Mouse (Mus musculus): ENCODE measurements around the gene Osbpl5. TPM values are rescaled to one million over a fixed set of nuclear protein-coding genes. Genes with fewer than 3 reads are reported as not detected.
"Not testable (repeated sequence)": the region's sequence is repeated elsewhere in the genome, so short reads cannot be mapped to it uniquely, and the experiment has no call there.

Osbpl5 gene
- polyA plus RNA-seq, 1 experiment from 2014 or later: 6.5 TPM

- no peak for DNase-seq (ENCODE audit: low spot score)
Observed at GRCm38 (mm10) chr7:143711381-143711780, 45.4 kb downstream of the Osbpl5 start.

DNA sequence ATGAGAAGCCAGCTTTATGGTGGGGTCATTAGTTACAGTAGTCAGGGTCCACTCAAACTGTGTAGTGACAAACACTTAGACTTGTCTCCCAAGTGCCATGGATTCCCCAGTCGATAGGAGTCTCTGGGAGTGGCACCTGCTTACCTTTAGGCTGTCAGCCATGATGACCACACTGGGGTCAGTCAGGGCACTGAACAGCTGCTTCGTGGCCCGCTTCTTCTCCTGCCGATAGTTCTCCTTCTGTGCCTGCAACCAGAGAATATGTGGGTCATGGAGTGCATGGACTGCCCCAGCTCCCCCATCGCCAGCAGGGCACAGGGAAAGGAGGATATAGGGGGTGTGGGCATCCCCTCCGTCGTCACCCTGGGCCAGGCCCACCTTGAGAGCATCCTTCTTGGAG is 47.4 kb downstream of the Osbpl5 start:
- no peak for DNase-seq (ENCODE audit: low spot score)

GRCm38 (mm10) chr7:143706697-143707438 is 49.9 kb downstream of the Osbpl5 start:
- peak; percentile 92 for DNase-seq (ENCODE audit: low spot score)

DNA sequence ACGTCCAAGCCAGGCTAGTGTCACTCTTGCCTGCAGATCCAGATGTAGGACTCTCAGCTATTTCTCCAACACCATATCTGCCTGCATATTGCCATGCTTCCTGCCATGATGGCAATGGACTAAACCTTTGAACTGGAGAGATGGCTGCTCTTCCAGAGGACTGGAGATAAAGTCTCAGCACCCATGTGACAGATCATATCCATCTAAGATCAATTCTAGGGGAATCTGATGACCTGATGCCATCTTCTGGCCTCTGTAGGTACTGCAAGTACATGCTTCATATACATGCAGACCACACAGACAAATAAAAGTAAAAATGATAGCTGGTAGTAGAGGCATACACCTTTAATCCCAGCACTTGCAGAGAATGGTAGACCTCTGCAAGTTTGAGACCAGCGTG is 60.6 kb downstream of the Osbpl5 start:
- peak; percentile 51 for DNase-seq (ENCODE audit: low spot score)

GRCm38 (mm10) chr7:143694550-143694949 is 62.2 kb downstream of the Osbpl5 start:
- DNase-seq (ENCODE audit: low spot score): no peak

DNA sequence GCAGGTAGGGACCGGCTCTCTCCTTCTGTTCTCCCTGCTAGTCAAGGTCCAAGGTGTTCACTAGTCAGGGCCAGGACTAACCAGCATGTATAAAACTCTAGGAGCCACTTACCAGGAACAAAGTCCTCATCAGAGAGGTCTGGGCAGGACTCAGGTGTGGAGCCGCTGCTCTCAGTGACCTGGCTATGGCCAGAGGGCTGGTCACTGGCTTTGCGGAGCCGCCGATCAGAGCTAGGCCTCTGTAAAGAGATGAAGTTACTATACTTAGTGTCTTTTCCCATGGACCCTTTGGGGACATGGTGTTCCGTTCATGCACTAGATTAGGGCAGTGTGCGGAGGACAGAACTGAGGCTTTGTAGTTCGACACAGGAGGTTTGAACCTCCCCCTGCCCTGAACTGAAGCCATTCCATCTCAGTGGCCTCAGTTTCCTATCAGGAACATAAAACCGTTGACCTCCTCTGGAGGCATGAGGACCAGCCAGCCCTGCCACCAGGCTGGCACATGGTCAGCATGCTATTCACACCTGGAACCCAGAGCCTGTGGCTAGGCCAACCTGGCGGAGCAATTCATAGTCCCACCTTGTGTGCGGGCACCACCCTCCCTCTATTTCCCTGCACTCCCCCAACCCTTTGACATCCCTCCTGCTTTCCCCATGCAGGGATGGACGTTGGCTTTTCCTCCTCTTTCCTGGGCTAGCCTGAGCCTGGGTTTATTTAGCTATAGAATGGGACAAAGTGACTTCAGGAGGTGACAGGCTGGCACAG is 63.9 kb downstream of the Osbpl5 start:
- DNase-seq (ENCODE audit: low spot score): no peak

DNA sequence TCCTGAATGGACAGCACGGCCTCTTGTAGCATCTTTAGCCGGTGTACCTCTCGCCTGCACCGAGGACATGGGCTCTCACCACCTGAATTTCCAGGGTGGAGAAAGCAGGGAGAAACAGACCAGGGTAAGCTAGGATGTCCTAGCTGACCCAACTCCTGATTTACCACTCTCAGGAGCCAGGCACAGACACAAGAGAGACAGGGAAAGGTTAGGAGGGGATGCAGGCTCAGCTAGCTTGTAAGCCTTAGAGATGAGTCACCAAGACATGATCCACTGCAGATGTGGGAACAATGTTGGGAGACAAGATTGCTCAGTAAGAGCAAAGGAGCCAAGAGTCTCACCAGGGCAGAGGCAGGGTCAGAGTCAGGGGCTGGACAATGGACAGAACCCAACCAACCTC is 64.9 kb downstream of the Osbpl5 start:
- no peak for DNase-seq (ENCODE audit: low spot score)

GRCm38 (mm10) chr7:143691181-143691580 is 65.6 kb downstream of the Osbpl5 start:
- no peak for DNase-seq (ENCODE audit: low spot score)

- no peak for DNase-seq (ENCODE audit: low spot score)
Observed at GRCm38 (mm10) chr7:143689946-143690345, 66.8 kb downstream of the Osbpl5 start.

DNA sequence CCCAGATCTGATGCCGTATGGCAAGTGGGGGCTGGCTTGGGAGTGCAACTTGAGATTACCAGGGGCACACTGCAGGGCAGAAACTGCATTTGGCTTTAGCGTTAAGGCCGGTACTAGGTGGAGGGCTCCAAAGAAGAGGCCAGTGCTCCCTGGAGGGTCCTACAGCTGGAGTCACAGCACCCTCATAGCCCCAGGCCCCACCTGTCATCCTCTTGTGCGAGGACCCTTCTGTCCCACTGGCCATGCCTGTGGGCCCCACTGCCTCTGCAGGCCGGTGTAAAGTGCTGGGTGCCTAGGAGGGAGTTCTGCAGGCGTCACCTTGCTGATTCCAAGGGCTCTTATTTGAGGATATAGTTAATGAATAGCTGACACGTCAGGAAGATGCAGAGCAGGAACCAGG is 67.3 kb downstream of the Osbpl5 start:
- no peak for DNase-seq (ENCODE audit: low spot score)

DNA sequence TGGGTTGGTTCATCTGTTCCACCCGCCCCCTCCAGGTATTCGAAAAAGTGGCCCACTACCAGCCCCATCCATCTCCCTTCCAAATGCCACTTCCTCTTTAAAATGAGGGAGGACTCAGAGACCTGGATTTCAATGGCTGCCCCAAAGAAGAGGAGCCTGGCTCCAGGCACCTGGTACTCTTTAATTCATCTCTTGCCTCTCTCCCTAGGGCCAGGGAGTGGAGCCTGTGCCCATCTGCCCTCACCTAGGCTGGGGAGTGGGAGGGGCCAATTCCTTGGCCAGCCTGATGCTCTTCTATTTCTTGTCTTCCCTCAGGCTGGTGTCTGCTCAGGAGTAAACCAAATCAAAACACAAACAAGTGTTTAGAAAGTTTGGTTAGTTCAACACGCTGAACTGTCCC is 70.1 kb downstream of the Osbpl5 start:
- not testable (repeated sequence) for DNase-seq (ENCODE audit: low spot score)

- not testable (repeated sequence) for DNase-seq (ENCODE audit: low spot score)
Observed at GRCm38 (mm10) chr7:143686191-143686590, 70.6 kb downstream of the Osbpl5 start.

GRCm38 (mm10) chr7:143685359-143686067 is 71.3 kb downstream of the Osbpl5 start, which contains the start of gene Tnfrsf23:
TSS of gene Tnfrsf23 (minus strand) at chr7:143685872.
- DNase-seq (ENCODE audit: low spot score): peak; percentile 72

GRCm38 (mm10) chr7:143684569-143684968 is 72.2 kb downstream of the Osbpl5 start:
- not testable (repeated sequence) for DNase-seq (ENCODE audit: low spot score)

DNA sequence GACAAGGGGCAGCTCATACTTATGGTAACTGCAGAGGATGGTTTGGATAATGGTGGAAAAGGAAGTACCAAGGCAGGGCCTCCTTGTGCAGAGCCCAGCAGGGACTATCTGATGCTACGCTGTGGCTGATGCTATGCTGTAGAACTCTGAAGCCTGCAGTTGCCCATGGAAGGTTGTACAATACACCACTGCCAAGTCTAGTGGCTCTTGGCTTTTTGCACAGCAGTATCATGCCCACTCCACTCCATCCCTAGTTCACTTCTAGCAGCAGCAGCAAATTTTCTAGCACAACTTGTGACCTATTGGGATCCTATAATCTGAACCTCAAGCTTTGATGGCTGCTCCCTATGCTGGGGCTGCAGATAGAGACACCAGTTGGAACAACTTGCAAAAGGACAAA is 75.2 kb downstream of the Osbpl5 start:
- DNase-seq (ENCODE audit: low spot score): no peak

DNA sequence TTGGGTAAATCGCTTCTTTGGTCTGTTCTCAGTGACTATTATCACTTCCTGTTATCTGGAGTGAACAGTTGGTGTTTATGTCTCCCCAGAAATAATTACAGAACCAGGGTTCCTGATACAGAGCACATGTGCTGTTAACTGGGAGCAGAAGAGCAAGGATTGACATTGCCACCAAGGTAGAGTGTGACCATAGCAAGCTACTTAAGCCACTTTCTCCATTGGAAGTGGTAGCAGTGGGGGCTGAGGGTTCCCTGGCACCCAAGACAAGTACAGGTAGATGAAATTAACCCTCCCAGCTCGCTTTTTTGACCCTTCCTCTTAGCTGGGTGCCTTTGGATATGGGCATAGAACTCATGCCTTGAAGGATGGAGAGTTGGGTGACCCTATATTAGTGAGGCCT is 75.9 kb downstream of the Osbpl5 start:
- DNase-seq (ENCODE audit: low spot score): not testable (repeated sequence)

DNA sequence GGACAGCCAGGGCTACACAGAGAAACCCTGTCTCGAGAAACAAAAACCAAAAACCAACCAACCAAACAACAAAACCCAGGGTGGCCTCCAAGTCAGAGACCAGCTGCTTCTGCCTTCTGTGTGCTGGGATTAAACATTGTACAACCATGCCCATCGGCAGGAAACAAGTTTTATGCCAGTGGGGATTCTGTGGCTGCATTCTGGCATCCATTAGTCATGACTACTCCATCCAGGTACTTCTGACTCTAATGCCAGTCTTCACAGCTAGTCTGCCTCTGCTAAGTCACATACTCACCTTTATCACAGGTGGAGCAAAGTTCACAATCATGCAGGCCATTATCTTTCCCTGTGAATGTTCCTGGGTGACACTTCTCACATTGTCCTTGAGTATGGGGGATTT is 77.1 kb downstream of the Osbpl5 start:
- not testable (repeated sequence) for DNase-seq (ENCODE audit: low spot score)

DNA sequence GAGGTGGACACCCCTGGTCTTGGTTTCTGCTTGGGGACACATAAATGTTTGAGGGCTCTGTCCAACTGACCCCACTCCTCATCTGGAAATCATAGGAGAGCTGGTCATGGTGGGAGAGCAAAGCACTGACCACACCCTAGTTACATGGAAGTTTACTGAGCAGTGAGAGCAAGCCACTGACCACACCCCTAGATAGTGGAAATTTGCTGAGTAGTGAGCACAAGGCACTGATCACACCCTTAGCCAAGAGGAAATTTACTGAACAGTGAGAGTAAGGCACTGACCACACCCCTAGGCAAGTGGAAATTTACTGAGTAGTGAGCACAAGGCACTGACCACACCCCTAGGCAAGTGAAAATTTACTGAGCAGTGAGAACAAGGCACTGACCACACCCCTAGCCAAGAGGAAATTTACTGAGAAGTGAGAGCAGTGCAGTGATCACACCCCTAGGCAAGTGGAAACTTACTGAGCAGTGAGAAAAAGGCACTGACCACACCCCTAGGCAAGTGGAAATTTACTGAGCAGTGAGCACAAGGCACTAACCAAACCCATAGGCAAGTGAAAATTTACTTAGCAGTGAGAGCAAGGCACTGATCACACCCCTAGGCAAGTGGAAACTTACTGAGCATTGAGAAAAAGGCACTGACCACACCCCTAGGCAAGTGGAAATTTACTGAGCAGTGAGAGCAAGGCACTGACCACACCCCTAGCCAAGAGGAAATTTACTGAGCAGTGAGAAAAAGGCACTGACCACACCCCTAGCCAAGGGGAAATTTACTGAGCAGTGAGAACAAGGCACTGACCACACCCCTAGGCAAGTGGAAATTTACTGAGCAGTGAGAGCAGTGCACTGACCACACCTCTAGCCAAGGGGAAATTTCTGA is 90.1 kb downstream of the Osbpl5 start:
- no peak for DNase-seq (ENCODE audit: low spot score)

- DNase-seq (ENCODE audit: low spot score): no peak
Observed at GRCm38 (mm10) chr7:143663470-143663869, 93.3 kb downstream of the Osbpl5 start.

- no peak for DNase-seq (ENCODE audit: low spot score)
Observed at GRCm38 (mm10) chr7:143660797-143661196, 96.0 kb downstream of the Osbpl5 start.

DNA sequence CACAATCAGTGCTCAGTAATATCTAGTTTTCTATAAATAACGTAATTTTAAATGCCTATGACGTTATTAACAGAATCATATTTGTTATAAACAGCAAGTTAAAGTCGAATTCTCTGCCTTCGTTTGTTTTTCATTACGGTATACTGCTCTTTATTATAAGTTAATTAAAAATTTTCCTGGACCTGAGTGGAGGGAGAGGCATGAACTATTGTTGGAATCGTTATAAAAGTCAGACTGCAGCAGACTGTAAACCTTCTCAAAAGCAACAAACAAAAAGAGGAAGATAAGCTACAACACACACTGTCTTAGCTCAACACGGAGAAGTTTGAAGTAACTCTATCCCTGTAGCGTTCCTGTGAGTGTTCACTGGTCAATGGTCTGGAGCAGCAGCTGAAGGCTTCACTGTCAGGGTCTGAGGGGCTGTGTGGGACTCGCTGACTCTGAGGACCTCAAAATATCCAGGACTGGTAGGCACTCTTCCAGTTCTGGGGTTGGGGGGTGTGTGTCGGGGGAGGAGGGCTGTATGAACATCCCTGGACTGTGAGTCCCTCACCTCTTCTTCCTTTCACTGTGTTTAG is 106.9 kb downstream of the Osbpl5 start:
- DNase-seq (ENCODE audit: low spot score): not testable (repeated sequence)

All from thymus, postnatal 0 days (tissue).